In the genomic region with DNA sequence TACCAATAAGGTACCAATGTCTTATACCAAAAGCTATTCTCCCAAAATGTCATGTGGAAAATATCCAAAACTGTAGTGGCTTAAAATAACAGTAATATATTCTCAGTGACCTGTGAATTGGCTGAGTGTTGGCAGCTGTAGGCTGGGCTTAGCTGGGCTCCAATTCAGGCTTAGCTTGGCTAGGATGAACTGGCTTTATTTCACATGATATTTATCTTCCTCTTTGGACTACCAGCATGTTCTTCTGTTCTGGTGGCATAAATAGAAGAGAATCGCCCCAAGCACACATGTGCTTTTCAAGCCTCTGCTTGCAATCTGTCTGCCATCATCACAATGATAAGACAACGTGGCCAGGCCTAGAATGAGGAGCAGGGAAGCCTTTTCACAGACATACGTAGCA, we compare ENCODE assay signal across 26 mouse cellular contexts.
"Had no signal": no experiment of that assay in that cellular context is flagged by ENCODE, and none has a peak within 500 bp of the region (broad histone marks: within the 10 kb centered on the region; RNA-seq: fewer than 3 reads in every experiment).

No protein-coding gene starts in this region.

- H3K9me3 ChIP-seq: heart, embryonic 15.5 days; intestine, embryonic 15.5 days; limb, embryonic 10.5 days had no signal

- ATAC-seq: hindbrain, embryonic 16.5 days; inflammation-experienced regulatory T-cells, adult 6 months; intestine, embryonic 15.5 days; intestine, postnatal 0 days had no signal

- H3K9ac ChIP-seq: heart, embryonic 13.5 days; heart, embryonic 15.5 days; hindbrain, embryonic 12.5 days; hindbrain, embryonic 14.5 days; intestine, embryonic 15.5 days; limb, embryonic 12.5 days; liver, embryonic 13.5 days had no signal

- H3K27ac ChIP-seq: heart, embryonic 13.5 days; heart, embryonic 15.5 days; hindbrain, embryonic 10.5 days; hindbrain, embryonic 12.5 days; hindbrain, embryonic 14.5 days; intestine, embryonic 15.5 days; left cerebral cortex, adult 2 months; limb, embryonic 10.5 days; limb, embryonic 12.5 days; liver, embryonic 13.5 days had no signal

- DNase-seq: gastrocnemius, postnatal 14 days; gastrocnemius, postnatal 36 days; heart, adult 18-20 months; heart, postnatal 14 days; heart, postnatal 4 days; kidney, adult 18-20 months; kidney, adult 8-10 months; kidney, postnatal 10 days; kidney, postnatal 25 days; kidney, postnatal 4 days; liver; liver, embryonic 13.5 days had no signal

- H3K4me2 ChIP-seq: heart, embryonic 11.5 days; heart, embryonic 13.5 days; heart, embryonic 15.5 days; hindbrain, embryonic 12.5 days; hindbrain, embryonic 14.5 days; intestine, embryonic 15.5 days; limb, embryonic 12.5 days; liver, embryonic 11.5 days; liver, embryonic 13.5 days had no signal

- H3K36me3 ChIP-seq: heart, embryonic 13.5 days; heart, embryonic 15.5 days; hindbrain, embryonic 10.5 days; hindbrain, embryonic 12.5 days; intestine, embryonic 15.5 days; limb, embryonic 10.5 days; limb, embryonic 12.5 days; liver, embryonic 13.5 days had no signal

- H3K4me1 ChIP-seq: heart, embryonic 13.5 days; heart, embryonic 15.5 days; hindbrain, embryonic 10.5 days; hindbrain, embryonic 12.5 days; intestine, embryonic 15.5 days; limb, embryonic 10.5 days; limb, embryonic 12.5 days; liver, embryonic 13.5 days had no signal

- H3K27me3 ChIP-seq: heart, embryonic 13.5 days; heart, embryonic 15.5 days; hindbrain, embryonic 12.5 days; intestine, embryonic 15.5 days; limb, embryonic 12.5 days; liver, embryonic 13.5 days had no signal

- H3K4me3 ChIP-seq: heart, embryonic 13.5 days; heart, embryonic 15.5 days; hindbrain, embryonic 10.5 days; hindbrain, embryonic 12.5 days; intestine, embryonic 15.5 days; left cerebral cortex, adult 2 months; limb, embryonic 10.5 days; limb, embryonic 12.5 days; liver, embryonic 13.5 days had no signal
